Mouse (Mus musculus): ENCODE measurements at regions not wholly inside any gene's neighbourhood (a gene's known extent, or its start where the extent isn't known, plus 50 kb on each side); places are given as distances from the start of the nearest gene placed in this dataset.

DNA sequence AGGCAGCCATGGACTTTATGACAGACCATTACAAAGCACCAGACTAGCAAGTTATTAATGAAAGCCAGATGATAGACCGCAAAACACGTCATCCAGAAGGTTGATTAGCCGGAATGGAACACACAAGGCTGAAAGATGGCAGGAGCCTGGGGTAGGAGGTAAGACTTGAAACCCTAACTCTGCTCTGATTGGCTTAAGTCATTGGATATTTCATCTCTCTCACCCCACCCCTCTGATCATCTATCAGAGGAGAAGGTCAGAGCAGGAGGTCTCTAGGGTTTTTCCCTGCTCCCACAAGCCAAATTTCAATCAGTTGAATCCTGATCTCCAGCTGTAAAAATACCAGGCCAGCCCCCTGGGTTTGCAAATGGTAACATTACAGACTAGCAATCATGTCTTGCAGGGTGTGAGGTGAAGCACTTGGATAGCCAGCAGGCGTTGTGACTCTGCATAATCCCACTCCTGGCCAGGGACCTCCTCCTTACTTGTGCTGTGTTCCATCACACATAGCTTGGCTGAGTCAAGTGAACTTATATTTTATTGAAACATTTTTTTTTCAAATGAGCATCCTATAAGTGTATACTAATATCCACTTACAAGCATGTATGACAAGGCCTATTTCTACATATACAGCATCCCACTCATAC, 114.6 kb upstream of the Tnp1 start:
- TF ChIP-seq CTCF (IDR thresholded peaks at IDR 0.05) (no peak), EP300 (IDR thresholded peaks at IDR 0.05) (no peak)
